Mouse (Mus musculus) frontal cortex, postnatal 14 days (tissue): ENCODE data around the gene Cep135.

ENCODE experiments used
- DNase-seq, 2 experiments: peaks; one replicate each; pipeline ENCODE4 v3.0.0; 2022; ENCODE audit warnings: low spot score in 2 of 2

Gene Cep135

DNA sequence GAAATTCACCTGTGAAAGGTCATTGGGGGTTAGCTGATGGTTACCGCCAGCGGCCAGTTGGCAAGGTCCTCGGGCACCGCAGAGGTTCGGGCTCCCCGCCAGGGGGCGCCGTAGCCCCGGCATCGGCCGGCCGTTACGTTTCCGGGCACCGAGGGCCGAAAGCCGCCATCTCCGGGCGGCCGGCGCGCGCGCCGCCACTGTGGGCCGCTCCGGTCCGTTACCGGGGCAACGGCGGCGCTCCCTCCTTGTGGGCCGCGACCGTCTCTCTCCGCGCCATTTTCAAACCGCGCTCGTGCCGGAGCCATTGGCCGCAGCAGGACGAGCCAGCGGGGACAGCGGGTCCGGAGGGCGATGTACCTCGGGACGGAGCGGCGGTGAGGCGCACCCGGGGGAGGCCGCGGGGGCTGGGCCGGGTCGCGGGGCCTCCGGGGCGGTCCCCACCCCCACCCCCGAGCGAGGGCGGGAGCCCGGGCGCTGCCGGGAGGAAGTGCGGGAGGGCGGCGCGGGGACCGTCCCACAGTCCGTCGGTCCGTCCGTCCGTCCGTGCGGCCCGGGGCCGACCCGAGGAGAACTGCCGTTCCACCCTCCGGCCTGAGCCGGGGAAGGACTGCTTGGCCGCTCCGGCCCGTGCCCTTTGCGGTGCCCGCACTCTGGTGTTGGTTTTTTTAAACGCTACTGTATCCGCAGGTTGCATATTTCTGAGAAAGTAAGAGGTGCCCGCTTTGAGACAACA lies at the start of gene Cep135:
TSS of gene Cep135 (plus strand) at position 148 of the 733 bp plus-strand sequence.
- DNase-seq = peak; percentile 63 to 77

- peak in 1 of 2 experiments; percentile 13 for DNase-seq
These were observed 48.3 kb upstream of the Cep135 start for GRCm38 (mm10) chr5:76540181-76540580.

DNA sequence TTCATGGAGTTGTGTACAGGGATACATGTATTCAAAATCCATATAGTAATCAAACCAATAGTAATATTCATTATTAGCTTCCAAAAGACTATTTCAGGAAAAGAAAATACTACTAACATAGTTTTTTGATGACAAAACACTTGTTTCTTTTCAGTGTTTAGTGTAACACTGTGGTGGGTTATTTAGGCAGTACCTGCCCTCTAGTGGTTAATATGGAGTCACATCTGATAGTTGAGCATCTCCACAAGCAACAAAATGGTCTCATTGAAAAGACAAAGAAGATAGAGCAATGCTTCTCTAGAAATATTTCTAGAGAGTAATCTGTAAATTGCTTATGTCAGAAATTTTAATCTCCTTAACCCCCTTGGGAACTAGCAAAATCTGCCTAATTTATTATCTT lies 47.7 kb upstream of the Cep135 start:
- DNase-seq = no peak

- no peak for DNase-seq
These were observed 45.3 kb upstream of the Cep135 start for GRCm38 (mm10) chr5:76543200-76543599.

- no peak for DNase-seq
These were observed 38.1 kb upstream of the Cep135 start for GRCm38 (mm10) chr5:76550426-76550825.

DNA sequence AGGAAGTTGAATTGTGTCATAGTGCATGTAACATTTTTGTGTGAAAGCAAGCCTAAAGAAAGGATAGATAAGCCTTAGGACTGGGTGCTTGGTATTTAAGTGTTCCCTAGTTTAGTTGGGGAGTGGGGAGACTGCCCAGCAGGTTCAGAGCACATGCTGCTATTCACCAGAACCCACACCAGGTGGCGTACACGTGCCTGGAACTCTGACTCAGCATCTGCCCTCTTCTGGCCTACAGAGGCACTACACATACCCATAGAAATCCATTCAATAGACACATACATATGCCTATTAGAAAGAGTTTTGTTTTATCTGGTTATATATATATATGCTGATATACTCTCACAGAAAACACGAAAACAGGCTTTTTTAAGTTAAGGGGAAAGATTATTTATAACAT lies 23.2 kb upstream of the Cep135 start:
- peak; percentile 16 to 63 for DNase-seq

DNA sequence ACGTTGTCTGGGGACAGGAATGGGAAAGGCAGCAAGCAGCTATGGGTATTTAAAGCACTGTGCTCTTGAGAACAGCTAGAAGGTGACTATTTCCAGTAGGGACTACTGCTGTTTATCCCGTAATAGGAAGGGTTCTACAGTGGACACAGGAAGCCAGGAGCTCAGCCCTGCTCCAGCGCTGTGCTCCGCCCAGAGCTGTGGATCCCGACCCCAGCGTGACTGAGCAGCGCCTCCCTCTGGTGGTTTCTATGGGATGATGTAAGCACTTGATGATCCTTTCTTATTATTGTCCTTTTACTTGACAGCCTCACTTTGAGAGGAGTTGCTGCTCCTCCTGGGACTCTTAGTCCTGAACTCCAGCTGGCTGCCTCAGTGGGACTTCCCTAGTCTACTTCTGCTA lies 14.2 kb upstream of the Cep135 start:
- DNase-seq = no peak

- DNase-seq = no peak
These were observed 11.5 kb upstream of the Cep135 start for GRCm38 (mm10) chr5:76577026-76577425.

DNA sequence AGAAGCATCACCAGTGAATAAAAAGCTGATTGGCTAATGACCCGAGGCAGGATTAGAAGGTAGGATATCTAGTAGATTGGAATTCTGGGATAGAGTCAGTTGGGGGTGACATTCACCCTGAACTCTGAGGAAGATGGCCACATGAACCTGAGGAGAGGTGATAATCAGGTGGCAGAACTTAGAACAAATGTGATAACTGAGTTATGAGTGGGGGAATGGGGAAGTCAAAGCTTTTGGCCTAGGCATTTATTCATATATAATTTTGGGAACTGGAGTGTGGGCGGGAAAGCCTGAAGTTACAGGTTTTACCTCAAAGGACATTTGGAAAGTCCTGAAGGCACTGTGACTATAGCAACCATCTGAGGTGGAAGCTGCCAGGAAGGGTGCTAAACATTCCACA lies 3.1 kb upstream of the Cep135 start:
- no peak for DNase-seq

DNA sequence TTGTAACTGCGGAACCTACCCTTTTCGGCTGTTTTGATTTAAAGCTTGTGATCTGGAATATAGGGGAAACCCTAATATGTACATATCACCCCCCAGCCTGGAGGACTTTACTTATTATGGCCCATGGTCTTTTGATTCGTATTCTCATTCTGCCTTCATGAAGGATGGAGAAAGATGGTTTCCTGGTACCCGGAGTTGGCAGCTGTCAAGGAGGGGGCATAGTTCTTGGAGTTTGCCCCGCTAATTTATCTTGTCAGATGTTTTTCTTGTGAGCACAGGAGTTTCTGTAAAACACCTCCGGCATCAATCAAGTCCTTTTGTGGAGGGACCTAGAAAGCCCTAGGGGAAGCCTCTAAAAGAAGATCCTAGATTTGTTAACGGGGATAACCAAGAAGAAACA lies 813 bp downstream of the Cep135 start:
- DNase-seq = no peak

GRCm38 (mm10) chr5:76590009-76590408 lies 1.5 kb downstream of the Cep135 start:
- DNase-seq = no peak

- DNase-seq = no peak
These were observed 3.4 kb downstream of the Cep135 start for GRCm38 (mm10) chr5:76591885-76592284.

GRCm38 (mm10) chr5:76609702-76610370 lies 21.3 kb downstream of the Cep135 start:
- no peak for DNase-seq

- no peak for DNase-seq
These were observed 24.5 kb downstream of the Cep135 start for GRCm38 (mm10) chr5:76612867-76613499.

GRCm38 (mm10) chr5:76615276-76615675 lies 26.8 kb downstream of the Cep135 start:
- DNase-seq = no peak

GRCm38 (mm10) chr5:76616196-76616747 lies 27.8 kb downstream of the Cep135 start:
- DNase-seq = no peak

- DNase-seq = no peak
These were observed 30.3 kb downstream of the Cep135 start for GRCm38 (mm10) chr5:76618750-76619149.

- no peak for DNase-seq
These were observed 35.3 kb downstream of the Cep135 start for GRCm38 (mm10) chr5:76623759-76624158.

DNA sequence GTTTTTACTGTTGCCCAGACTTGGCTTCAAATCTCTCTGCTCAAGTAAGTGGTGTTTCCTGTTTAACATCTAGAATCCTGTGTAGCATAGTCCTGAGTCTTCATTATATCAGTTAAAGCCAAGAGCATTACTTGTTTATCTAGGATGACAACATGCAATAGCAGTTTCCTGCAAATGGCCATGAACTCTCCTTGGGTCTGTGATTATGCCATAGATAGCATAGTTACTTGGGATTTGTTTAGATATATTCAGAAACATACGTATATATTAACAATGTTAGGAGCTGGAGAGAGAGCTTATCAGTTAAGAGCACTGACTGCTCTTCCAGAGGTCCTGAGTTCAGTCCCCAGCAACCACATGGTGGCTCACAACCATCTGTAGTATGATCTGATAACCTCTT lies 39.3 kb downstream of the Cep135 start:
- DNase-seq = no peak

GRCm38 (mm10) chr5:76634012-76634411 lies 45.5 kb downstream of the Cep135 start:
- DNase-seq = no peak

DNA sequence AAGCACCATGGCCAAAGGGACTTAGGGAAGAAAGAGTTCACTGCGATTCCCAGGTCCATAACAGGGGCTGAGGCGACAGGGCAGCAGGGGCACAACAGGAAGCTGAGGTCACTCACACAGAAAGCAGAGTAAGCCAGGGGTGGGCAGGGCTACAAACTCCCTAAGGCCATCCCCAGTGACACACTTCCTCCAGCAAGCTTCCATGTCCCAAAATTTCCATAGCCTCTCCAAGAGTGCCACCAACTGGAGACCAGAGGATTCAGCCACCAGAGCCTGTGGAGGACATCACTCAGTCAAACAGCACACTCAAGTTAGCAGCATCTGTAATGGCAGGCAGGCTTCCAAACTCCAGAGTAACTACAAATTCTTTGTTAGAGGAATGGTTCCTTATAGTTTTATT lies 47.1 kb downstream of the Cep135 start:
- DNase-seq = no peak

- DNase-seq = no peak
These were observed 53.6 kb downstream of the Cep135 start for GRCm38 (mm10) chr5:76642076-76642475.

GRCm38 (mm10) chr5:76644234-76644633 lies 55.7 kb downstream of the Cep135 start:
- no peak for DNase-seq
